Mouse (Mus musculus): ENCODE measurements around the gene Arid4a. TPM values are rescaled to one million over a fixed set of nuclear protein-coding genes. Genes with fewer than 3 reads are reported as not detected.
A peak's percentile ranks its signal among the peaks of the same experiment; 100 is the strongest.
"Not testable (repeated sequence)": the region's sequence is repeated elsewhere in the genome, so short reads cannot be mapped to it uniquely, and the experiment has no call there.

Gene Arid4a
- total RNA-seq, 2 experiments from 2014 or later = 41.7 to 44.2 TPM

DNA sequence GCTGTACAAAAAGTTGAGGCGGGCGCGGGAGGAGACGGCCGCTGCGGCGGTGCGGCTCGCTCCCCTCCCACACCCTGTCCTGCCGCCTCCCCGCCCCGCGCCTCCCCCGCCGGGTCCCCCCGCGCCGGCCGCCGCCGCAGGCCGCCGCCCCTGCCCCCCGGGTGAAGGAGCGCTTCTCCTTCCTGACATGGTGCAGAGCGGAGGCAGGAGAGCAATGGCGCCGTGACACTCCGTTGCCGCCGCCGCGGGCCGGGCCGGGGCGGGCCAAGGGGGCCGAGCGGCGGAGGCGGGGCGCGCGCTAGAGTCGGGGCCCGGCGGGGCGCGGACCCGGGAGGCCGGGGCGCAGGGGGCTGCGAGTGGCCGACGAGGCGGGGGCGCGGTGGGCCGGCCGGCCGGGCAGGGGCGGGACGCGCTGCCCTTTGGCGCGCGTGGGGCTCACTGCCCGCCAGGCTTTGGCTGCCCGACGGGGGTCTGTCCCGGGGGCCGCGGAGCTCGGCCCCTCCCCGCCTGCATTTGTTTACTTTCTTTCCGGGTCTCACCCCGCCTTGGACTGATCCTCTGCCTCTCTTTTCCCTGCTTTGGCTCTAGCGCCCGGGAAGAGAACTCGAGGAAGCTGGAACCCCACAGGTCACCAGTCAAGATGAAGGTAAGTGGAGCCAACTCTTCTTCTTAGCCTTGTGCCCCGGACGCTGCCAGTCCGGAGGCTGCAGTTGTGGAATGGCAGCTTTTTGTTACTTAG, 882 bp downstream of the Arid4a start:
- peak; percentile 20 to 23 for DNase-seq

DNA sequence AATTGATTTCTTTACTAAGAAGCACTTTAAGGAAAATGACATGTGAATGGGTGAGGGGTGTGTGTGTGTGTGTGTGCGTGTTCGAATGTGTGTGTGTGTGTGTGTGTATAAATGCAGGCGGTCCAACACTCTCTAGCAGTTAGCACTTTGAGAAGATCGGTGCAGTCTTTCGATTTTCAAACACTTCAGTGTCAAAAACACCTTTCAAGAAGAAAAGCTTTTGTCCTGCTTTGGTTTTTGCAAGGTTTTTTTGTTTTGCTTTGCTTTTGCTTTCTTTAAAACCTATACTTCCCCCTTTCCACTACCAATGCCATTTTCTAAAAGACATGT, 1.4 kb downstream of the Arid4a start:
- DNase-seq = no peak

DNA sequence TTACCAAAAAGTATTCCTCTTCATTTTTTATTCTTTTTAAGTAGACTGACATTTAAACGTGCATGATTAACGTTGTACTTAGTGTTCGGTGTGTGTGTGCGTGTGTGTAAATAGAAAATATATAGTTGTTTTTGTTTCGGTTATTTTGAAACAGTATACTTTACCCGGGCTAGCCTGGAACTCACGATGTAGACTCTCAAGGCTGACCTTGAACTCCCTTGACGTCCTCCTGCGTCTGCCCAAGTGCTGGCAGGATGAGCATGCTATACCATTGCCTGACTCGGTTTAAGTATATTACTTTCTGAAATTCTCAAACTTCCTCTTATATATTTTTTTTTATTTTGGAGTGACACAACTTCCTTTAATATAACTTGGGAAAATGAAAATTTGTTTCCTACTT, 2.0 kb downstream of the Arid4a start:
- no peak for DNase-seq

DNA sequence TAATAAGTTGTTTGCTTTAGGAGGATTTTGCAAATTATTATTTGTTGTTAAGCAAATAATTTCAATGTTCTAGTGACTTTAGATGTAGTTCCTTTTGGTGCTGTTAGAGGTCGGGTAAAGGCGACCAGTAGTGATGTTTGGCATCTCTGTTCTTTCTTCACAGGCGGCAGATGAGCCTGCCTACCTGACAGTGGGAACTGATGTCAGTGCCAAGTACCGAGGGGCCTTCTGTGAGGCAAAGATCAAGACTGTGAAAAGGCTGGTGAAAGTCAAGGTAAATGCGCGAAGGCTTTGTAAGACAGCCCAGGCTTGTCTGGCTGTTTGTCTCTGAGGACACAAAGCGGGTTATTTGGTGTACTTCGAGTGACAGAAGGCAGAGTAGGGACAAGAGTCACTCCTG, 3.4 kb downstream of the Arid4a start:
- no peak for DNase-seq

DNA sequence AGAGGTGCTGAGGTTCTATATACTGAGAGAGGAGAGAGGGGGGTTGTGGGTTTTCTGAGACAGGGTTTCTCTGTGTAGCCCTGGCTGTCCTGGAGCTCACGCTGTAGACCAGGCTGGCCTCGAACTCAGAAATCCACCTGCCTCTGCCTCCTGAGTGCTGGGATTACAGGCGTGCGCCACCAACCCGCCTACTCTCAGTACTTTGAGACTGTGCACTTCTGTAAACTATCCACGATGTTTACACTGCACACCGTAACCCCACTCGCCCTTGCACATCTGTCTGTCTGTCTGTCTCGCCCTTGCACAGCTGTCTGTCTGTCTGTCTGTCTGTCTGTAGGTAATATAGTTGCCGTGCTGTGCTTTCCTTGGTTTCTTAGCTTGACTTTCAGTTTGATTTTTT, 8.6 kb downstream of the Arid4a start:
- DNase-seq = no peak

DNA sequence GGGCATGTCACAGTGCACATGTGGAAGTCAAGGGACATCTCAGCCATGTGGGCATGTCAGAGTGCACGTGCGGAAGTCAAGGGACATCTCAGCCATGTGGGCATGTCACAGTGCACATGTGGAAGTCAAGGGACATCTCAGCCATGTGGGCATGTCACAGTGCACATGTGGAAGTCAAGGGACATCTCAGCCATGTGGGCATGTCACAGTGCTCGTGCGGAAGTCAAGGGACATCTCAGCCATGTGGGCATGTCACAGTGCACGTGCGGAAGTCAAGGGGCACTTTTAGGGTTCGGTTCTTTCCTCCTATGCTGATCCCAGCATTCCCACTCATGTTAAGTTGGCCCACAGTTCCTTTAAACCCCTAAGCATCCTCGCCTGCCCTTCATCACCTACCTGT, 12.5 kb downstream of the Arid4a start:
- DNase-seq = not testable (repeated sequence)

DNA sequence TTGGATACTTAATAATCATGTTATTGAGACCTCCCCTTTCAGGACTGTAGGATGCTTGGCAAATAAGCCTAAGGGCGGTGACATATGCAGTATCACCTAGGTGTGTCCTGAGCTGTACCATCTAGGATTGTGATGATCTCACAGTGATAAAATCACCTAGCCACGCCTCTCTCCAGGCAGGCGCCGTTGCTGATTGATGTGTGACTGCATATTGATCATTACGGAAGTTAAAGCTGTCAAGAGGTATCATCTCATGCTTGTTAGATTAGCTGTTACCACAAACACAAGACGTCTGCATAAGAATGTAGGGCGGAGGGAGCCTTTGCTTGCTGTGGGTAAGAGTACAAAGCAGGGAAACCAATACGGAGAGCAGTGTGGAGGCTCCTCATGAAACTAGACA, 14.5 kb downstream of the Arid4a start:
- DNase-seq = no peak

DNA sequence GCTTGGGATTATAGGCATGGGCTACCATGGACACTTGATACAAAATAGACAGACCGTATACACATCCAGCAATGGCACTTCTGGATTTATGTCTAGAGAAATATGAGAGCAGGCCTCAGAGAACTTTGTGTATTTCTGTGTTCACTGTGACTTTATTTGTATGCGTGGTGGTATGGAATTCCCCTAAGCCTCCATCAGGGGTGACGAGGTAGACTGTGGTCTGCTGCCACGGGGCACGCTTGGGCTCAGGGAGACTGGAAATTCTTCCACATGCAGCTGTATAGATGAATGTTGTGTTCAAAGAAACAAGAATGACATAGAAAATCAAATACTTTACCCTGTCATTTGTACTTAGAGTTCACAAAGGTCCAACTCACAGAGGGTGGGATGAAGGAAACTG, 14.9 kb downstream of the Arid4a start:
- DNase-seq = no peak

DNA sequence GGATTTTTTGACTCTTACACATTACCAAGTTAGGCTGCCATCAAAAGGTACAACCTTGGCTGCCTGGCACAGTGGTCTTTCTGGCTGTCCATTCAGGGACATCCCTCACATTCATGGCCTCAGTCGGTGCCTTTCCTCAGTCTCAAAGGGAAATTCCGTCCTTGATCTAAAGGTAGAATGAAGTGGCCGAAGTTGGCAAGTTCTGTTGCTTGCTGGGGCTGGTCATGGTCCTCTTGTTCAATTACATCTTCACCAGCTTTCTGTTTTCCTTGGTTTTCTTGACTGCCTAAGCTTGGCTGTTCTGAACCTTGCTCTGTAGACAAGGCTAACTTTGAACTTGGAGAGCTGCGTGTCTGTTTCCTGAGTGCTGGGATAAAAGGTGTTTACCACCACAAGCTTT, 20.0 kb downstream of the Arid4a start:
- no peak for DNase-seq

DNA sequence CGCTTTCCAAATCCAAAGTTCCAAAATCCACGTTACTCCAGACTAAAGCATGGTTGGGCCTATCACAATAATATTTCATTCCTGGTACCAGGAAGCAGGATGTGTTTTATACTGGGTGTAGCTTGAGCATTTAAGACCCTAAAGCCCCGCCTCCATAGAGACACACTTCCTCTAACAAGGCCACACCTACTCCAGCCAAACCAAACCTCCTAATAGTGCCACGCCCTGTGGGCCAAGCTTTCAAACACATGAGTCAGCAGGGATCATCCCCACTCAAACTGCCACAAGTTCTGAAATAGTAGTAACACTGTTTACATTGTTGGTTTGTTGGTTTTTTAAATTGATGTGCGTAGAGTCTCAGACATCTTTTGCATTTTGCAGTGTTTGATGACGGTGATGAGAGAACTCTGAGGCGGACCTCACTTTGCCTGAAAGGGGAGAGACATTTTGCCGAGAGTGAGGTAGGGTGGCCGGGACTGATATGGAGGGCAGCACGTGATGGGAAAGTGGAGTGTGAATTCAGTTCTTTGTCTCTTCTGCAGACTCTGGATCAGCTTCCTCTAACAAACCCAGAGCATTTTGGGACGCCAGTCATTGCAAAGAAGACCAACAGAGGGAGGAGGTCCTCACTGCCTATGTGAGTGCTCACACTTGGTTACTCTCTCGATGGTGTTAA, 21.1 kb downstream of the Arid4a start:
- DNase-seq = no peak

DNA sequence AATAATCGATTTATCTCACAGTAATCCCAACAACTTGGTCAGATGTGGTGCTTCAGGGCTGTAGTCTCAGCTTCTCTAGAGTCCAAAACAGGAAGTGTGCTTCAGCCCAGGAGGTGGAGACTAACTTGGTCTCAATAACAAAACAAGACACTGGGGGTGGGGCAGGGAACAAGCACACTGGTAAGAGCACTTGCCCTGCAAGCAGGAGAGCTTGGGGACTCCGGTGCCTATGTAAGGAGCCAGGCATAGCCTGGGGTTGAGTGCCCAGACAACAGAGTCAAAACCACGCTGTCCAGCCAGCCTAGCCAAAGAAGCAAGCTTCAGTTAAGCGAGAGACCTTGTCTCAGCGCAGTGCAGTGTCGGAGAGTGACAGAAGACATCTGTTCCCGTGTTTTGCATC, 24.7 kb downstream of the Arid4a start:
- DNase-seq = no peak

DNA sequence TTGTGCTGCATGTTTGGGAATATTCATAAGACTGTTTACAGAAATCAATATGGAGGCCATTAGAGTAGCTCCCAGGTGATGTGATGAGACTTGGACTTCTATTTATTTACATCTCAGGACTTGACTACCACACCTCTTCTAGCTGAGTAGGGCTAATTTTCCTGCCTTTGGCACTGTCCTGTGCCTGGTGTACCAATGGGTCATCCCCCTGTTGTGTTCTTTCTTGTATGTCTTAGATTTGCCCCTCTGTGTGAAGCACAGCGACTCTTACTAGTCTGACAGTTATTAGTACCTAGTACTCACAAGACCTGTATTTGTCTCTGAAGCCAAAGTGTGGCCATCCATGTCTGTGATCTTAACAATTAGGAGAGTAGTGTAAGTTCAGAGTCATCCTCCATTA, 26.7 kb downstream of the Arid4a start:
- no peak for DNase-seq

DNA sequence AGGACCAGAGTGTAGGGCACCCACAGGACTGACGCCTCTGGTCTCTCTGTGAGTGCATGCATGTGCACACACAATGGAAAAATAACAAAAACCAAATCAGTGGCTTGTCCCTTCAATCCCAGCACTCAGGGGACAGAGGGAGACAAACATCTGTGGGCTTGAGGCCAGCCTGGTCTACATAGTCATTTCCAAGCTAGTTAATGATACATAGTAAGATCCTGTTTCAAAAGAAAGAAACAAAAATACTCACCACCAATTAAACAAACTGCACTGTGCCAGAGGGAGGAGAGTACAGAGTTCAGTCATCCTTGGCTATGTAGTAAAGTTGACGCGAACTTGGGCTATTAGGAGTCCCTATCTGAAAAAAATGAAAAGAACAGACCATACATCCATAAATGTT, 27.8 kb downstream of the Arid4a start:
- no peak for DNase-seq

DNA sequence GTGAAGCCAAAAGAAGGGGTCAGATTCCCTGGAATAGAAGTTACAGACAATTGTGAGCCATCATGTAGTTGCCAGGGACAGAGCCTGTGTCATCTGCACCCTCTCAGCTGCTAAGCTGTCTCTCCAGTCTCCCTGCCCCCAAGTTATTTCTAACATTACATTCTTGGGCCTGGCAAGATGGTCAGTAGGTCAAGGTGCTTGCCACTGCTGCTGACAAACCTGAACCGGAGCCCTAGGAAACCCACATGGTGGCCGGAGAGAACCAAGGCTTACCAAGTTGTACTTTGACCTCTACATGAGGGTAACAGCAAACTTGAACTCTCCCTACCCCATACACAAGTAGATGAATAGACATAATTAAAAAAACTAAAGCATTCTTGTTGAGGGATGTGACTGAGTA, 28.7 kb downstream of the Arid4a start:
- DNase-seq = no peak

DNA sequence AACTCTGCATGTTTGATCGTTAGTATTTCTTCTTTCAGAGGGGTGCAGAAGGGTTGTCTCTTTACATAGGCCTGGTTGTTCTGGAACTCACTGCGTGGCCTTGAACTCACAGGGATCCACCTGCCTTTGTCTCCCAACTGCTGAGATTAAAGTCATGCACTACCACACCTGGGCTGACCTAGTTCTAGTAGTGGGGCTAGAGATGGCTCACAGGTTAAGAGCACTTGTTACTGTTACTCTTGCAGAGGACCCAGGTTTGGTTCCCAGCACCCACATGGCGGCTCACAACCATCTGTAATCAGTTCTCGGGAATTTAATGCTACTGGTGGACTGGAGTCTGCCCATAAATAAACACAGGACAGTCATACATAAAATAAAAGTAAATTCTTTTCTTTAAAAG, 30.7 kb downstream of the Arid4a start:
- no peak for DNase-seq

DNA sequence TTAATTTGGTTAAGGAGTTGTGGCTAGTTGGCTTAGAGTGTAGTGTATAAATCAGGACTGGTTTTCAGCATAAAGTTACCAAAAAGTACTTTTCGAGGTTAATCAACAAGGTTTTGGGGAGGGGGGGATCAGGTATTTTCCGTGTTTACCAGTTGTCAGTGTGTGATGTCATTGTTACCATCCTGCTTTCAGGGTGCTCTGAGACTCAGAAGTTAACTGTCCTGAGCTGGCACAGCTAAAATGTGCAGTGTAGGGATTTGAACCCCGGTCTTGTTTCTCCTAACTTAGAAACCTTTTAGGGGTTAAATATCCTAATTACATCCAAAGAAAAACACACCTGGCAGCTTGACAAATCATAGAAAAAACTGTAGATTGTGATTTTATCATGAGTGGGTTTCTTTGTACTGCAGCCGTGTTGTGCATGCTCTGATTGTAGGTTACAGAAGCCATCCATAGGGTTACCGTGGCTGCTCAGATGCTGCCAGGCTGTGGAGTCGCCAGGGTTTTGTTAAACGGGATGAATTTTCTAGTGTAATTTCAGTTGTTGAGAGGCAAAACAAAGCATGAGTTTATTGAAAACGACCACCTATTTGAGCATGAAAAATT, 31.8 kb downstream of the Arid4a start:
- DNase-seq = no peak

DNA sequence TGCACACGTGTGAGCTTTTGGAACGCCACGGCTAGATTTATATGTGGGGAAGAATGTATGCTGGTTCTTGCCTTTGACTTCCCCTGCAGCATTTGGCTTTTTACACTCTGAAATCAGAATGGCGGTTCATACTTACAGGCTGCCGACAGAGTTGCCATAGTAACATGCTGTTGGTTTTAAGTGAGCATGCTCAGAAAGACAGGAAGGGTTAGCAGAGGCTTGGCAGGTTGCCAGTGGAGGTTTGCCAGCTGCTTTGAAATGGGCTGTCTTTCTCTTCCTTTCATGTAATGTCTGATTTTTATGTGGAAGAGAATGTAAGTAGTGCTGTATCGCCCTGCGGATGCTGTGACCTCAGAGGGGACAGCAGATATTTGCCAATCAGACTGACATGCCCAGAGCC, 32.3 kb downstream of the Arid4a start:
- DNase-seq = peak; percentile 93 to 94

DNA sequence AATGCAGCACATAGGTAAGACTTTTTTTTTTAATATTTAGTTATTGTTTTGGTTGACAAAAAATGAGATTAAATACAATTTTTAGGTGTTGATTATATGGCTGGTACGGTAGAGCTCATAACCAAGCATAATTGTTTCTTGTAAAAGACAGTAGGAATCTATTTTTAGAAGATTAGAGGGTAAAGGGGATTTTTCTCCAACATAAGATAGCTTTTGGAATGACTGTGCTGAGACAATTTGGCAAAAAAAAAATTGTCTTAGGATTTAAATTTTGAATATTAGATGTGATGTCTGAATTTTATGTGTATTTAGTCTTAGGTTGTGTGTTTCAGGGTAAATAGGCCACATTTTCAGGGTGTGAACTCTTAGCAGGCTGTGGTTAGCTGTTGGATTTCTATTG, 32.8 kb downstream of the Arid4a start:
- no peak for DNase-seq

DNA sequence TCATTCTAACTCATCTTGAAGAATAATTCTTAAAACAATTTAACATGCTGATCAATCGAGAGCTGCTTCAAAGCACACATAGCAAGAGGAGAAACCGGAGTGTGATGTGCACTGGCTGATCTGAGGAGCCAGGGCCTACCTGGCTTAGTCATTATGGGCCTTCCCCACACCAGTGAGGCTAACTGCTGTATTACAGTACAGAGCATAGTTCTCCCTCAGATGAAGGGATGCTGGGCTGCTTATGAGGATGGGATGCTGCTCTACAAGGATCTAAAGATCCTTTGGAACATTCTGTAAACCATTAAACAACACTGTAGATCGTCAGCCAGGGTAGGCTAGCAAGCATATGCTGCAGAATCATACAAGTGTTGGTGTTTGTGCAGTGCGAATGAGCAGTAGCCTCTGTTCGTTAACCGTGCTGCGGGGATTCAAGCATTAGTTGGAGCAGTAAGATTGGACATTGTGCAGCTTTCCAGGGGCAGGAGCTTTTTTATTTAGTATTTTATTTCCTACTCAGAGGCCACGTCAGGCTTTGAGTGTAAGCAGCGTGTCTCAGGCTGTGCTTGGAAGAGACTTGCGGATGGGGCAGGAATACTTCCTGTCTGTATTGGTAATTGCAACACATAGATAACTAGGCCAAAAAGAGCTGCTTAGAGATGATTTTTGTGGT, 33.9 kb downstream of the Arid4a start:
- DNase-seq = peak in 1 of 2 experiments; percentile 21

DNA sequence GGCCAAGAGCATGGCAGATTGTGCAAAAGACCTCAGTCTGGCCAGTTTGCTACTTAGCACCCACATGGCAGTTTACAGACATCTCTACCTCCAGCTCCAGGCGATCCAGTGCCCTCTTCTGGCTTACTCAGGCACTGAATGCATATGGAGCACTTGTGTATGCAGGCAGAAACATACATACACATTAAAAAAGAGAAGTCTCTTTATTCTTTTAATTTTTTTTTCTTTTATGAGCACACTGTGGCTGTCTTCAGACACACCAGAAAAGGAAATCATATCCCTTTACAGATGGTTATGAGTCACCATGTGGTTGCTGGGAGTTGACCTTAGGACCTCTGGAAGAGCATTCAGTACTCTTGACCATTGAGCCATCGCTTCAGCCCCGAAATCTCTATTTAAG, 35.3 kb downstream of the Arid4a start:
- DNase-seq = no peak

DNA sequence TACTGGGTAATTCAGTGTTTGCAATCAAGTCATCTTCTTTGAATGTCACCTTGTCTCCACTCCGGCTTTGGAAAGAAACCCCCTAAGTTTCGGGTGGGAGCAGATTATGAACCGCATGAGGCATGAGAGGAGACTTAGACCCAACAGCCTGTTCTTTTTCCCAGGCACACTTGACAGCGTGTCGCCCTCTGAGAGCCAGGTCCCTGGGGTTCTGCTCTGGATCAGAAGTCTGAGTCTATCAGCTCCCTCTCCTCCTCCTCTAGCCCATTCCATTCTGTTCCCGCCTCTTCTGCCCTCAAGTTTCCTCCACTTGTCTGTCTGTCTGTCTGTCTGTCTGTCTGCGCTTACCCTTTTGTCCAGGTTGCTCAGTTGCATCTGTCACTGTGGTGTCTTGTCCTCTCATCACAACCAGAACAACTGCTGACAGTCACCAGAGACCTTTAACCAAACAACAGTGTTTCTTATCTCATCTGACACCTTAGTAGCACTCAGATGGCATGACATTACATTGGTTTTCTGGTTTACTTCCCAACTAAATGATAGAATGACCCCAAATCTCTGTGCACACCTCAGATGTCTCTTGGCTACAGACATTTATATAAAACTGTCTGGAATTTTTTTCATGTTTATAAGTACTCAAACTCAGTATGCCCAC, 36.7 kb downstream of the Arid4a start:
- no peak for DNase-seq

DNA sequence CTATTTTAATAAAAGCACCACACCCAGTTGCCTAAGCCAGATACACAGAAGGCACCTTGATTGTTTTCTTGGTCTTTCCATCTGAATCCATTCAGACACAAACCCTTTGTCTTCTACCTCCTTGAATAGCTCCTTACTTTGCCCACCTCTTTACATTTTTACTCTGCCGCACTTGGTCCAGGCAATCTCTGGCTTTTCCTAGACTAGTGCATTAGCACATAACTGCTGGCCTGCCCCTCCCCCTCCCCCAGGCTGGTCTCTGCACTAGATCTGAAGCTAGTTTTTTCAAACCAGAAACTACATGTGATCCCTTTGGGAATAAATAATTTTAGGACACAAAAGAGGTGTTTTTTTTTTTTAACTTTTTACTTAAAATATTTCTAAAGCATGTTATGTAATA, 37.2 kb downstream of the Arid4a start:
- no peak for DNase-seq

DNA sequence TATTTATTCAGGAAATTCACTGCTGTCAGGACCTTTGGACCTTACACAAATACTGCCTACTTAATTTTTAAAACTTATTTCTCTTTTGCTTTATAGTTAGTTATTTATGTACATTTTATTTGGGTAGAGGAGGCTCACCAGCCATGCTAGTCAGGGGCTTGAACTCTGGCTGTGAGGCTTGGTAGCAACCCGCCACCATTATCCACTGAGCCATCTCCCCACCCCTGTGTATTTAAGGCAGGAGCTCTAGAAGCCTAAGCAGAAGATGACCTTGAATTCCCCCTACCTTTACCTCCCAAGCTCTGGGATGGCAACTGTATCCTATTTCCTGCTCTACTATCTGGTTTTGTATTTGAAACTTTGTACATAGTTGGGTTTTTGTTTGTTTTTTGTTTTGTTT, 37.7 kb downstream of the Arid4a start:
- no peak for DNase-seq

Data from layer of hippocampus, postnatal 36 days (tissue).